Mouse (Mus musculus) liver, adult 2 months (tissue): Measurements from ENCODE around the gene Capn13. TPM values are rescaled to one million over a fixed set of nuclear protein-coding genes. Genes with fewer than 3 reads are reported as not detected.

Experiments
- DNase-seq: peaks from one replicate; pipeline ENCODE4 v3.0.0-alpha.2; 2011; ENCODE audit warnings: low read depth, low spot score; ENCODE audit errors: extremely low read depth
- H3K27ac ChIP-seq: fragments of 200-500 bp; replicated peaks from 2 replicates; pipeline ENCODE4 v1.5.1; 2012; ENCODE audit warnings: low read depth, mild to moderate bottlenecking, control low read depth, inconsistent platforms, low read length; ENCODE audit not compliant: insufficient read depth
- H3K27me3 ChIP-seq: fragments of 200-500 bp; 2 replicates; pipeline ENCODE4 v1.6.1; 2012; ENCODE audit warnings: mild to moderate bottlenecking, moderate library complexity, low read length, inconsistent platforms; ENCODE audit not compliant: control insufficient read depth, insufficient read depth
- H3K36me3 ChIP-seq: fragments of 200-500 bp; 2 replicates; pipeline ENCODE4 v1.6.1; 2012; ENCODE audit warnings: low read length, inconsistent platforms; ENCODE audit not compliant: control insufficient read depth, insufficient read depth
- H3K4me1 ChIP-seq: fragments of 200-500 bp; 2 replicates; pipeline ENCODE4 v1.6.1; 2011; ENCODE audit warnings: low read length; ENCODE audit not compliant: control insufficient read depth, insufficient read depth
- H3K4me3 ChIP-seq: fragments of 200-500 bp; 2 replicates; pipeline ENCODE4 v1.5.1; 2011; ENCODE audit warnings: low read depth, mild to moderate bottlenecking, control low read depth, low read length, moderate library complexity; ENCODE audit not compliant: insufficient read depth
- H3K79me2 ChIP-seq: fragments of 200-500 bp; 2 replicates; pipeline ENCODE4 v1.6.1; 2012; ENCODE audit warnings: inconsistent platforms, mild to moderate bottlenecking, low read length, moderate library complexity; ENCODE audit not compliant: control insufficient read depth, insufficient read depth
- H3K9ac ChIP-seq: fragments of 200-500 bp; 2 replicates; pipeline ENCODE4 v1.6.1; 2012; ENCODE audit warnings: low read depth, mild to moderate bottlenecking, control low read depth, inconsistent platforms, low read length
- CTCF ChIP-seq: fragments of 200-500 bp; IDR thresholded peaks from 2 replicates; pipeline ENCODE4 v1.5.1; 2011; ENCODE audit warnings: low read depth, low read length, control low read depth
- POLR2A ChIP-seq: fragments of 200-500 bp; IDR thresholded peaks from 2 replicates; pipeline ENCODE4 v1.6.1; 2011; ENCODE audit warnings: low read length, control low read depth; ENCODE audit not compliant: insufficient read depth; ENCODE audit errors: extremely low read depth
- WGBS: fragments of 180-500 bp; shearing (Covaris S2); methylation state at CpG from one replicate; pipeline ENCODE4 v1.1.7; 2018; 5-methylcytosine and 5-hydroxymethylcytosine counted together
- polyA plus RNA-seq: library from polyadenylated mRNA; depleted of rRNA; stranded (reverse); fragments of >200 nt; gene quantifications from 2 replicates; pipeline ENCODE4 v1.2.3, GENCODE M21; 2012
- total RNA-seq: library from RNA; depleted of rRNA; stranded (reverse); fragments of >200 nt; gene quantifications from 2 replicates; pipeline ENCODE4 v1.2.3, GENCODE M21; 2014

The Capn13 gene
- total and polyA plus RNA-seq, 2 experiments = 0.04 to 0.09 TPM

- Histone ChIP-seq H3K4me3 (no peak overlapping the region), H3K4me1 (no peaks in the 10 kb centered on the region), H3K79me2 (no peaks in the 10 kb centered on the region), H3K27me3 (no peaks in the 10 kb centered on the region; the same call in 1 of the 2 replicates), H3K36me3 (no peaks in the 10 kb centered on the region), H3K9ac (no peak overlapping the region), H3K27ac (no peak overlapping the region)
- 54% methylated on average over 6 of the region's 6 CpGs for WGBS
- DNase-seq = no peak
- TF ChIP-seq CTCF (no peak), POLR2A (no peak)
These were observed 75.4 kb downstream of the Capn13 start for GRCm38 (mm10) chr17:73325314-73325713.

GRCm38 (mm10) chr17:73324732-73325131 is 75.9 kb downstream of the Capn13 start:
- Histone ChIP-seq H3K4me3 (no peak overlapping the region), H3K79me2 (no peaks in the 10 kb centered on the region), H3K4me1 (no peaks in the 10 kb centered on the region), H3K9ac (no peak overlapping the region), H3K27ac (no peak overlapping the region), H3K27me3 (no peaks in the 10 kb centered on the region; the same call in 1 of the 2 replicates), H3K36me3 (no peaks in the 10 kb centered on the region)
- no peak for DNase-seq
- TF ChIP-seq CTCF = no peak
- TF ChIP-seq POLR2A = no peak
- 51% methylated on average over 6 of the region's 6 CpGs for WGBS

GRCm38 (mm10) chr17:73323981-73324380 is 76.7 kb downstream of the Capn13 start:
- Histone ChIP-seq H3K27me3 (no peaks in the 10 kb centered on the region; the same call in 1 of the 2 replicates), H3K27ac (no peak overlapping the region), H3K36me3 (no peaks in the 10 kb centered on the region), H3K4me3 (no peak overlapping the region), H3K79me2 (no peaks in the 10 kb centered on the region), H3K9ac (no peak overlapping the region), H3K4me1 (no peaks in the 10 kb centered on the region)
- 64% methylated on average over 3 of the region's 3 CpGs for WGBS
- DNase-seq = no peak
- TF ChIP-seq POLR2A (no peak), CTCF (no peak)

GRCm38 (mm10) chr17:73314786-73315185 is 85.9 kb downstream of the Capn13 start:
- DNase-seq = no peak

GRCm38 (mm10) chr17:73311491-73311890 is 89.2 kb downstream of the Capn13 start:
- H3K9ac ChIP-seq = no peak overlapping the region
- no peak for DNase-seq
- no peak for TF ChIP-seq POLR2A
- H3K4me3 ChIP-seq = no peak overlapping the region
- no peaks in the 10 kb centered on the region for H3K36me3 ChIP-seq
- H3K27me3 ChIP-seq = no peaks in the 10 kb centered on the region; the same call in 1 of the 2 replicates
- no peaks in the 10 kb centered on the region for H3K79me2 ChIP-seq
- H3K4me1 ChIP-seq = no peaks in the 10 kb centered on the region
- H3K27ac ChIP-seq = no peak overlapping the region
- WGBS = 86% methylated on average over 5 of the region's 5 CpGs

More at GRCm38 (mm10) chr17:73314786-73315185, 85.9 kb downstream of the Capn13 start:
- H3K4me3 ChIP-seq = no peak overlapping the region
- H3K27ac ChIP-seq = no peak overlapping the region
- no peak for TF ChIP-seq CTCF
- no peaks in the 10 kb centered on the region for H3K79me2 ChIP-seq
- no peaks in the 10 kb centered on the region for H3K27me3 ChIP-seq
- H3K4me1 ChIP-seq = no peaks in the 10 kb centered on the region
- no peaks in the 10 kb centered on the region for H3K36me3 ChIP-seq
- H3K9ac ChIP-seq = no peak overlapping the region
- 89% methylated on average over 13 of the region's 13 CpGs for WGBS

GRCm38 (mm10) chr17:73308691-73309090 is 92.0 kb downstream of the Capn13 start:
- Histone ChIP-seq H3K36me3 (no peaks in the 10 kb centered on the region), H3K4me1 (no peaks in the 10 kb centered on the region), H3K27ac (no peak overlapping the region), H3K27me3 (no peaks in the 10 kb centered on the region; the same call in 1 of the 2 replicates), H3K4me3 (no peak overlapping the region), H3K9ac (no peak overlapping the region), H3K79me2 (no peaks in the 10 kb centered on the region)
- WGBS = 74% methylated on average over 4 of the region's 4 CpGs
- DNase-seq = no peak
- TF ChIP-seq POLR2A (no peak), CTCF (no peak)
